Mouse (Mus musculus) layer of hippocampus, adult 11-12 months (tissue): ENCODE data around the gene Osbpl8.
A peak's percentile ranks its signal among the peaks of the same experiment; 100 is the strongest.

ENCODE experiments used
- DNase-seq: peaks from one replicate; pipeline ENCODE4 v3.0.0; 2022; ENCODE audit warnings: low spot score

Osbpl8 gene

DNA sequence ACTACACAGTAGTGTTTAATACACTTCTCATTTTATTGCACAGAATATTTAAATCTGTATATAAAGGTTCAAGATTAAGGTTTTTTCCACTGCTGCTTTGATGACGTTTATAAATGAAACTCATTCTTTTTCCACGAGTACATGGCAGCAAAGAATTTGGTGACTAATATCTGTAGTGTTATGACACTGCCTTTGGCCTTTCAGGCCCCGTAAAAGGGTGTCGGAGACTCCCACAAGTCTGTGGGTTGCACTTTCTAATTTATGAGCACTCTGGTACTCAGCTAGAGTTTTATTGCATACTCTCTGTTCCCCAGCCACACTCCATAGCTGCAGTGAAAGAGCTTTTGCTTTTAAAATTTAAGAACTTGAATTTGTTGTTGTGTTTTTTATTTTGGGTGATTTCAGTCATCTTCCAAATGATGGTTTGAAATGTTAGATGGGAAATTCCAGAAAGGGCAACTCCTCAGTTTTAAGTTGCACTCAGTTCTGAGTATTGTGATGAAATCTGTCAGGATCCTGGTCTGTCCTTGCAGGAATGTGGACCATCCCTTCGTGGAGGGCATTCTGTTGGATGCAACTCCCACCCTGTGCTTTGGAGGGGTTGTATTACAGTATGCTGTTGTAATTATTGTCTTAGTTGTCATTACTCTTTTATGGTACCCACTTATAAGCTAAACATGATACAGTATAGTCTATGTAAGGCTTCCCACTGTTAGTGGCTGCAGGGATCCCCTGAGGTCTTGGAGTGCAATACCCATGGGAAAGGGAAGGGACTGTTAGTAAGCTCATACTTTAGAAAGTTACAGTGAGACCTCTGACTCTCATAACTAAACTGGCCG, 70.1 kb downstream of the Osbpl8 start:
- DNase-seq = no peak

DNA sequence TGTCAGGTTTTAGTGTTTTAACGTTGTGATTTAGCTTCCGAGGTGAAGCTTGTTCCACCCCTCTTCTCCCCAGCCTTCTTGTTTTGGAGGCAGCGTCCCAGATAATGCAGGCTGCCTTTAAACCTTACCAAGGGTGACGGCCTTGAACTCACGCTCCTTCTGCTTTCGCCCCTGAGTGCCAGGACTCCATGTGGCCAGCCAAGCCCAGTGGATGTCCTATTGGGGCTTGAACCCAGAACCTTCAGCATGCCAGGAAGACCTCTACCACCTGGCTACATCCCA, 70.7 kb downstream of the Osbpl8 start:
- DNase-seq = no peak

DNA sequence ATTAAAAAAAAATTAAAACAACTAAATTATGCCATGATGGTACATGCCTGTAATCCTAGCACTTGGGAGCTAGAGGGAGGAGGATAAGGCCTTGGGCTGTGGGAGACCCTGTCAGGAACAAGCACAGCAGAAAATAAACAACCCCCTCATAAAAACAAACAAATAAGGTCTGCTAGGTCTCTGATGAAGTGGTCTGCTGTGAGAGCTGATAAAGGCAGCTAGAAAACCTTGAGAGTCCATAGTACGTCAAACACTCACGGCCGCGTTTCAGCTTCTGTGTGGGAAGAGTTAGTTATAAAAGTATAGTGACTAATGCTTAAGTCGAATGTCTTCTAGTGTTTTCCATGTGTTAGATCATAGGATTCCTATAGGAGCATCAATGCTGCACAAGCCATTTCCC, 72.9 kb downstream of the Osbpl8 start:
- DNase-seq = no peak

DNA sequence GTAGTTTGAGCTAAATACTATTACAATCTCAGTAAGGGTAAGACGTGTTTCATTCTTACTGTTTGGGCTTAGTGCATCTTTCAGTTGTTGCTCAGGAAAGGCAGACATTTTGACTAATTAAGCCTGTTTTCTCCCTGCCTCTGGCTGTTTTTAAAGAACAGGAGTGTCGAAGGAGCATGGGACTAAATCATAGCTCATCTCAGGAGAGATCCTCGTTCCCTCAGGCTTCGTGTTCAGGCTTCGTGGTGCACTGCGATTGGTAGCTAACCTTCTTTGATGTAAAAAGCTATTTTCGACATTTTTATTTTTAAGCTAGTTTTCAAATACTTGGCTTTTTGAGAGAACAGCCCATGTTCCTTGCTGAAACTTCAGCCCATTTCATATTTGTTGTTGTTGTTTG, 78.1 kb downstream of the Osbpl8 start:
- no peak for DNase-seq

DNA sequence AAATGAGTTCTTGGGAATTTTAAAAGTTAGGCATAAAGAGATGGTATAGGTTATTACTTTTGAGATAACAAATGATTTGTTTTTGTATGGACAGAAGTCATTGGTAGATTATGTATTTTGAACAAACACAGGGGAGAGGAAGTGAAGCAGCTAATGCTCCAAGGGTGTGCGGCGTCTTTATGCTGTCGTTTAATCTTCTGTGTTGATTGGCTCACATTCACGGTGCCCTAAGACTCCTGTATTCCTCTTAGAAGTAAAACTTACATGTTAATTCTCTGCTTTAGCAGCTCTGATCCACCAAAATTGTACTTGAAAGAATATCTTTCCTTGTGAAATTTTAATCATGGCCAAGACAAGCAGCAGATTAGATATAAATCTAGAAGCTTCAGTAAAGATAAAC, 83.1 kb downstream of the Osbpl8 start:
- no peak for DNase-seq

DNA sequence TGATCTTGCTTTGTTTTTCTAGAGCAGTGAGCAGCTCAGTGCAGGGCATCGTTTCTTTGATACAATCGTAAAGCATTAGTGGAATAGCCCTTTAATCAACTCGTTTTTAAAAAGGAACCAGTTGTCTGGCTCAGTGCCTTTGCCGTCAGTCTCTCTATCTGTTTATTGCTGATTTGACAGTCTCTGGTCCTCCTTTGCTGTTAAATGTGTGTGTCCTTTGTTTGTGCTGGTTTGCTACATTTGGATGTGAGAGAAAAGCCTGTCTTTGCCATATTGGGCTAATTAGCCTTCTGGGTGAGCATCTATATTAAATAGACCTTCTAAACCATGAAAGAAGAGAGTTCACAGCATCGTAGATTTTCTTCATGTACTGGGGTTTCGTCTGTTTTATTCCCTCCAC, 83.6 kb downstream of the Osbpl8 start:
- no peak for DNase-seq

DNA sequence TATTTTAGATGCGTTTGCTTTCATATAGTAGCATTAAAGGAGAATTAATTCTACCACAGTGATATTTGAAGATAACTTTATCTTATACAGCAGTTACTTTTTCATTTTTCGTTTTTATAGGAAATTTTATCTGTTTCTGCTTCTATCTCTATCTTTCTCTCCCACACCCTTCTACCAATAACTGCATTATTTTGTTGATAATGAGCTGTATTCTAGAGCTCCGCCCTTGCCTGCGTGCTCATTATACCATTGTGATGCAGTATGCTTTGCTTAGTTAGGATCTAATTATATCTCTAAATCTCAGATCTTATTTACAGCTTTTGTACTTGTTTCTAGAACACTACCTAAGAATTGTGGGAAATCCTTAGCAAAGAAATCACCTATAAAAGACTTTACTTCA, 85.6 kb downstream of the Osbpl8 start:
- DNase-seq = no peak

DNA sequence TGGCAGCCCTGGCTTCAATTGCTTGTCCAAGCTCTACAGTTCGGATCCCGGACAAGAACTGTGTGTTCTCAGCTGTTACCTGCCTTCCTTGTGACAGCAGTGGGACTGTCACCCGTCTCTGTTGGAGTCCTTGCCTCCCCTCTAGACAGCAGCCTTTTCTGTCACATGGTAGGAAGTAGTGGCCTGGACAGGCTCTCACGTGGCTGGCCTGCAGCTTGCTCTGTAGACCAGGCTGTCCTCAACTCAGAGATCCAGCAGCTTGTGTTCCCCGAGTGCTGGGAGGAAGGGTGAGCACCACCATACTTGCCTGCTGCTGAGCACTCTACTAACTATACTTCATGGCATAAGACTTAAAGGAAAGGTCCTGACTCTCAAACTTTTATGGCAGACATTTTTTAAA, 87.1 kb downstream of the Osbpl8 start:
- no peak for DNase-seq

DNA sequence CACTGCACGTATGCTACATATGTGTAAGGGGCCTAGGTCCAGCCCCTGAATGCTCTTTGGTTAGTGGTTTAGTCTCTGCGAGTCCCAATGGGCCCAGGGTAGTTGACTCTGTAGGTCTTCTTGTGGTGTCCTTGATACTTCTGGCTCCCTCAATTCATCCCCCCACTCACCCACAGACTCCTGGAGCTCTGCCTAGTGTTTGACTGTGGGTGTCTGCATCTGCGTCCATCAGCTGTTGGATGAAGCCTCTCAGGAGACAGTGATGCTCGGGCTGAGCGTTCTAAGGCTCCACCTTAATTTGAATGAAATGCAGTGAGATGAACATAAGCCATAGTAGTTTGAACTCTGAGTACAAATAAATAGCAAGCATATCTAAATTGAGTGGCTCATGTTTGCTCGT, 90.7 kb downstream of the Osbpl8 start:
- DNase-seq = peak; percentile 58

DNA sequence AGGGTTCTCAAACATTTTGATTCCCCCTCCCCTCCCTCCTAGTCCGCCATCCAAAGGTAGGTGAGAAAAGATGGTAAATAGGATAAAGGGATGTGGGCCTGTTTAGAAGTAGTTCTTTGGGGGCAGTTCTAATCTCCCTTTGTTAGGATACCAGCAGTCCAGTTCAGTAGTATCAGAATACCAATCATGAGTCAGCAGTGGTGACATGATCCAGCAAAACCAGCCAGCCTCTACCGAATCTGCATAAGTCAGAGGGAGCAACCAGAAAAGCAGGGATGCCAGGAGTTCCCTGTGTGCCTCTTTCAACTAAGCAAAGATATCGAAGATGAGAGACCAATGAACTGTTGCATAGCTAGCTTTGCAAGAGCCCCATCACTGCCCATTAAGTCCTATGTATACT, 91.6 kb downstream of the Osbpl8 start:
- DNase-seq = no peak

DNA sequence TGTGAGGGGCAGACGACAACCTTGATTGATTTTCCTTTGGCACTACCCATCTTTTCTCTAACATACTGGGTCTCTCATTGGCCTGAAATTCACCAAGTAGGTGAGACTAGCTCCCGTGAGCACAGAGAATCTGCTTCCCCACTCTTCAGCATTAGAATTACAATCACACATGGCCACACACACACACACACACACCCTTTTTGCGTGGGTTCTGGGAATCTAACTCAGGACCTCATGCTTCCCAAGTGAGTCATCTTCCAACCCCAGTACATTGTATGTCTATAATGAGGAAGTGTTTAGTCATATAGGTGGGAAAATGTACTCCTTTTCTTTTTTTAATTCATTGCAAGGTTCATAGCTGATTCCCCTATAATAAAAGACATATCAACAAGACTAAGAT, 92.8 kb downstream of the Osbpl8 start:
- DNase-seq = no peak

DNA sequence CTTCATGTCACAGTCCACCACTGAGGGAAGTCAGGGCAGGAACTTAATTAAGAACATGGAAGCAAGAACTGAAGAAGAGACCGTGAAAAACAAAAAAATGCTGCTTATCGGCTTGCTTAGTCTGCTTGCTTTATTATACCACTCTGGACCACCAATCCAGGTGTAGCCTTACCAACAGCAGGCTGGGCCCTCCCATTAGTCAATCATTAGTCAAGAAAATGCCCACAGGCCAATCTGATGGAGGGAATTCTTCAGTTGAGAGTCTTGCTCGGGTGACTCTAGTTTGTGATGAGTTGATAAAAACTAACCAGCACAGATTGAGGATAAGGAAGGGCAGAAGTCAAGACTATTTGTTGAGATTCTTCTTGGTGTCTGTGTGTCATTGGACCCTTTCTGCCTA, 93.7 kb downstream of the Osbpl8 start:
- DNase-seq = no peak

DNA sequence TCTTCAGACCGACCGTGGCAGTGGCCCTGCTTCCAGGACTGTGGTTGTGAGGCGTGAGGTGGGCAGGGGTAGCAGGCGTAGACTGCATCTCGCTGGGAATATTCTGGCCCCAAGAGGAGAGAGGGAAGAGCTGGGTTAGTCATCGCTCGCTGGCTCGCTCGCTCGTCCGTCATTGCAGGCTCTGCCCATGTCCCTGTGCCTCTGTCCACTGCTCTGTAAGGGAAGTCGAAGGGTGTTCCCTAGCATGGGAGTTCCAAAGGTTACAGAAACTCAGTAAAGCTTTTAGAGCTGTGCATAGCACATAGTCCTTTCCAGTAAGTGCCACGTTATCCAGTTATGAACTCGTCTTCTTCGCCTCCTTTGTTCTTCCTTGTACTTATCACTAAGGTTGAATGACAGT, 107.1 kb downstream of the Osbpl8 start:
- no peak for DNase-seq

DNA sequence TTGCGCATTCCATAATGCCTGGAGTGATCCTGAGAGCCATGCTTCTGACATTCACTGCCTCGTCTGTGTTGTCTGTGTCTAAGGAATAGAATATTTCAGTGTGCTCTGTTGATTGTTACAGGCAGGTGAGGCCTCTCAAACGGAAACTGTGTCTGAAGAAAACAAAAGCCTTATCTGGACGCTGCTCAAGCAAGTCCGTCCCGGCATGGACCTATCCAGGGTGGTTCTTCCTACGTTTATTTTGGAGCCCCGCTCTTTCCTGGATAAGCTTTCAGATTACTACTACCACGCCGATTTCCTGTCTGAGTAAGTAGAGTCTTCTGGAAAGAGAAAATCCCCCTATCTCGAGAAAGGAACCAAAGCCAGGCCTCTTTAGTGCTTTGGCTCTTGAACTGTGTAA, 108.4 kb downstream of the Osbpl8 start:
- no peak for DNase-seq

DNA sequence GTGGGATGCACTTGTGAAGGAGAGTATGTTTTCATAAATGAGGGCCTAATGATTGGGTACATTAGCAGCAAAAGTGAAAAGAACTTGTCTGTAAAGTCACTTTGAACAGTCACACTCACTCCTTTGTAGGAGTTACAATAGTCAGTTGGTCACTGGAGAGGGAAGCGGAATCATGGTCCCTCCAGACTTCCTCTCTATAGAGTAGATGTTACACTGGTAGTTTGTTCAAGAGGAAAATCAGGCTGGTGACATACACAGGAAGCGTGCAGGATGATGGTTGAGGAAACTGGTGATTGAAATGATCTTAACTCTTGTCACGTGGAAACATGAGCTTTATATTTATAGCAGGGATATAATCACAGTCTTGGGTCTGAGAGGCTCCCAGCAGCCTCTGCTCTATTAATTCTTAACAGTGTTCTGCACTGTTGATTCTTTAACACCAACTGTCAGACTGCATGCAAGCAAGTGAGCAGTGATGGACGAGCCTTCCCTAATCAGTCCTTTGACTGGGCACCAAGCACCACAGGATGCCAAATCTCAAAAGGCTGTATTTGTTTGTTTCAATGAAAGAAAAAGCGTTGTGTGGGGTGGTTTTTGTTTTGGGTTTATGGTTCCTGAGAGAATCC, 109.0 kb downstream of the Osbpl8 start:
- DNase-seq = no peak

DNA sequence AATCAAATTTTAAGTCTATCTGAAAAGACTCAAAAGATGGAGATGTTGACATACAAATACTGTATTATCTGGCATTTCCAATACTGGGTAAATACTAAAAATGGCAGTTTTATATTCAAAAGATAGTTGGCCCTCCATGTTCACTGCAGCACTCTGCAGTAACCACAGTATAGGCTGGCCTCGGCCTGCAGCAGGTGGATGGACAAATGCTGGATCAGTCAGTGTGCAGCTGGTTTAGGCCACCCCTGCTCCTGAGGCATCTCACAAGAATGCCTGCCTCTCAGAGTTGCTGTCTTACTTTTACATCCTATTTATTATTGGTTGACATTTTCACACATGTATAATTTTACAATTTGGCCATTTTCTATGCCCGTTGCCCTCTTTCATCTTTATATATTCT, 111.3 kb downstream of the Osbpl8 start:
- DNase-seq = no peak

DNA sequence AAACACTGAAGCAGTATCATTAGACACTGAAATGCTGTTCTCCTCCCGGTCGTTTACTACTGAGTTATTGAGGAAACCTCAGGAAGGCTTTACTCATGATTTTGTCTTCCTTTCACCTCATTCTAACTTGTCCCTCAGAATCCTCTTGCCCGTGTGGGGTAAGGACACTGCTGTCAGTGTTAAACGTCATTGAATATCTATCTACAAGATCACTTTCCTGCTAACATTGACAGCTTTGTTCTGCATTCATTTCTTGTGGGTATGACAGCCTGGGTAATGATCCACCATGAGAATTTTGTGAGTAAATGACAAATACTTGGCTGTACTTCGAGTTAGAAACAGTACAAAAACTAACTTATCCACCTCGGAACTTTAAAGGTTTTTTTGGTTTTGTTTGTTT, 133.1 kb downstream of the Osbpl8 start:
- DNase-seq = no peak

DNA sequence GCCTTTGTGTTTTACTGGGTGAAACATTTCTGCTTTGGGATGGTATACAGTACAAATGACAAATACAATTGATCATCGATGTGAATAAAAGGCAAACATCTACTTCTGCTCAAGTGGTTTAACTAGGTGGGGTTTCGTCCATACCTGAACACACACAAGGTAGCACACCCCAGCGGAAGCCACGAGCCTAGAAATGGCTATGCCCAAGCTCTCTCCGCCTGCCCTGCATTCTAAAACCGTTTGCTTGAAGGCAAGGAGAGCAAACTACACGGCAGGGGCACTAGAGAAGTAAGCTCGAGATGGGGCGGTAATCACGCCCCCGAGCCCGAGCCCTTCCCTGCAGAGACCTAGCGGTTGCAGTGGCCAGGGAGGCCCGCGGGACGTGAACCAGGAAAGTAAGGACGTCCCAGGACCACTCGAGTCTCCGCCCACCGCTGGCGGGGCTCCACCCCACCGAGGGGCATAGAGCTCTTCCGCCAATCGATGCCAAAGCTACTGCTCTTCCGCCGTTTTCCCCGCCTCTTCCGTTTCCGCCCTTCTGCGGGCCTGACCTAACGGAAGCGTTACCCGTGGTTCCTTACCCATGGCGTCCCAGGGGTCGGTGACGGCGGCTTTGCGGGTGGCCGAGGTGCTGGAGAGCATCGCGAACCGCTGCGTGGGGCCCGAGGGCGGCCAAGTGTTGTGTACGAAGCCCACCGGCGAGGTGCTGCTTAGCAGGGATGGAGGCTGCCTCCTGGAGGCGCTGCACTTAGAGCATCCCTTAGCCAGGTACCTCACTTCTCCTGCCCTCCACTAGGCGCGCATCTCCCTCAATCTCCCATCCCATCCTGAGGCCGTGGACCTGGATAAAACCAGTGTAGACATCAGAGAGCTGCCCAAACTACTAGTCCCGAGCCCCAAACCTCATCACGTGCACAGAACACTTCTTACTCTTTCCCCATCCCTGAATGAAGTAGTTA, 133.9 kb downstream of the Osbpl8 start, which contains the start of gene Bbs10:
TSS of gene Bbs10 (plus strand) at position 540 of the 959 bp plus-strand sequence.
- DNase-seq = peak; percentile 95

DNA sequence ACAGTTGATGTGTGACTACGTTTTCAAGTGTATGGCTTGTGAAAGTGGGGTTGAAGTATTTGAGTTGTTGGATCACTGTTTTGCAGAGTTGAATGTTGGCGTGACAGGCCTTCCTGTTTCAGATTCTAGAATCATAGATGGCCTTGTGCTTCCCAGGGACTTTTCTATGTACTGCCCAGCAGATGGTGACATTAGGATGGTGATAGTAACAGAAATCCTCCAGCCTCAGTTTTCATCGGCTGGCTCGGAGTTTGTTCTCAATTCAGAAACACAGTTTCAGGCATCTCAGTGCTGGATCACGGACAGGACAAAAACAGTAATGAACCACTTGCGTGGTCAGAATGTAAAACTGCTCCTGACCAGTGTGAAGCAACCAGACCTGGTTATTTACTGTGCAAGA, 135.0 kb downstream of the Osbpl8 start:
- no peak for DNase-seq

DNA sequence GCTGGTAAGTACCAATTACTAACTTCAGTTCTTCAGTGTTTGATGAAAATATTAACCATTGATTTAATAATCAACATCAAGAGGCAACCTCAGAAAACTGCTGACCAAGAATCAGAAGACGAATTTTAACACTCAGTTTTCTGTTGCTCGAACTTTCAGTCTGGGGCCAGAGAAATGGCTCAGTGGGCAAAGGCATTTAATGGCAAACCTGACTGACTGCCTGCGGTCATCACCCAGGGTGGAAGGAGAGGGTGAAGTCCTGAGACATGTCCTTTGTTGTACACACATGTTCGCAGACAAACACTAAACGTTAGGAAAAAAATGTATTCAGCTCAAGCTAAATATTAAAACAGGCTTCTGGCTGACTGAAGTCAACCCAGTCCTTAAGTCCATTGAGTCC, 136.5 kb downstream of the Osbpl8 start:
- DNase-seq = no peak

DNA sequence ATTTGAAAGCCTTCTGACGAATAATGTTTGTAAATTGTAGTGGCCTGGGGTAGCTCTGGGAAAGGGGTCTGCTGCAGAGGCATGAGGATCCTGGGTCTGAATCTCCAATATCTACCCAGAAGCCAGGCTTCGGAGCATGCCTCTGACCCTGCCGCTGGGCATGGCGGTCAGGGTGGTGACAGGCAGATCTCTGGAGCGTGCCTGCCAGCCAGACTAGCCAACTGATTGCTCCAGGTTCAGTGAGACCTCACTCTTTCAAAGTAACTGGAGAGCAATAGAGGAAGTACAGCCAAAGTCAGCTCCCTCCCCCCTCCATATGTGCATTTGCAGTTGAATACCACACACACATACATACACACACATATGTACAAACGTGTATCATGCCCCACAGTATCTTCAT, 137.9 kb downstream of the Osbpl8 start:
- no peak for DNase-seq

DNA sequence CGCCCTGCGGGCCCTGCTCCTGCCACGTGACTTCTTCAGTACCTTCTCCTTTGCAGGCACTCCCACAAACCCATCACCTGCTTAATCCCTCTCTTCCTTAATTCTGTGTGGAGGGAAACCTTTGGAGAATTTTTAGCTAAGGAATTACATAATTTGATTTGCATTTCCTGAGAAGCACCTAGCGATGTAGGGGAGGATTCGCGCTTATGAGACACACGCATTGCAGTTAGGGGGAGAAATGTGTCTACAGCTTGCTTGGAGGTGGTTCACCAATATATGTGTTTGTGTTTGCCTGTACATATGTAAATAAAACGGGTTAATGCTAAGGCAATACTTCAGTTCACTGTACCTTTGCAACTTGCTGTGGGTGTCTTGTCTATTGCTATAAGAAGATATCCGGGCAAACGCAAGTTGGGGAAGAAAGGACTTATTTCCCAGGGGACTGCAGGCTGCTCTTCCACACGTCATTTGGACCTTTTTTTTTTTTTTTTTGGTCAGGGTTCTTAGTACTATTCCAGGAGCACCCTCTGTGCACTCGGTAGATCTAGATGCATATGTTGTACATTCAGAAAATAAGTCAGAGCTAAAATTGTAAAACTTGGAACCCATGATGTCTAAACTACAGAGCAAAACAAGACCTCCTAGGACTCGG, 144.4 kb downstream of the Osbpl8 start:
- DNase-seq = no peak
